Mouse (Mus musculus) intestine, embryonic 16.5 days (tissue): Measurements from ENCODE around the gene Tmem159. TPM values are rescaled to one million over a fixed set of nuclear protein-coding genes. Genes with fewer than 3 reads are reported as not detected.

Experiments used
- ATAC-seq: fragments of 200-750 bp; cut with Nextera tagmentation; 2 replicates; pipeline ENCODE4 v1.8.0; 2017; ENCODE audit warnings: moderate TSS enrichment, moderate library complexity
- H3K27ac ChIP-seq: fragments of 300-500 bp; sonication (generic); 2 replicates; pipeline ENCODE4 v1.5.1; 2014; ENCODE audit warnings: mild to moderate bottlenecking, low read length
- H3K27me3 ChIP-seq: fragments of 300-500 bp; sonication (generic); replicated peaks from 2 replicates; pipeline ENCODE4 v1.6.1; 2014; ENCODE audit warnings: low read length, control low read depth, mixed read lengths; ENCODE audit not compliant: control insufficient read depth, insufficient read depth
- H3K36me3 ChIP-seq: fragments of 300-500 bp; sonication (generic); 2 replicates; pipeline ENCODE4 v1.6.1; 2014; ENCODE audit warnings: low read length, control low read depth; ENCODE audit not compliant: control insufficient read depth, insufficient read depth
- H3K4me1 ChIP-seq: fragments of 300-500 bp; sonication (generic); 2 replicates; pipeline ENCODE4 v1.6.1; 2014; ENCODE audit warnings: low read length, control low read depth, mixed read lengths; ENCODE audit not compliant: control insufficient read depth, insufficient read depth
- H3K4me2 ChIP-seq: fragments of 300-500 bp; sonication (generic); 2 replicates; pipeline ENCODE4 v1.6.1; 2014; ENCODE audit warnings: low read depth, low read length, control low read depth
- H3K4me3 ChIP-seq: fragments of 300-500 bp; sonication (generic); 2 replicates; pipeline ENCODE4 v1.5.1; 2014; ENCODE audit warnings: mild to moderate bottlenecking, low read length
- H3K9ac ChIP-seq: fragments of 300-500 bp; sonication (generic); 2 replicates; pipeline ENCODE4 v1.6.1; 2014; ENCODE audit warnings: low read depth, low read length
- H3K9me3 ChIP-seq: fragments of 300-500 bp; sonication (generic); 2 replicates; pipeline ENCODE4 v1.6.1; 2016; ENCODE audit warnings: low read length, control low read depth; ENCODE audit not compliant: control insufficient read depth
- WGBS: fragments of 180-500 bp; shearing (Covaris S2); extraction: QIAGEN DNeasy Blood & Tissue Kit; methylation state at CpG from one replicate; pipeline ENCODE4 v1.1.7; 2014; 5-methylcytosine and 5-hydroxymethylcytosine counted together
- polyA plus RNA-seq: library from polyadenylated mRNA; unstranded; fragments of >200 nt; fragmentation: Nextera tagmentation; extraction: Ambion mirVana; gene quantifications from 2 replicates; pipeline ENCODE4 v1.2.1, GENCODE M21; 2015

The Tmem159 gene
- polyA plus RNA-seq, 1 experiment from 2014 or later: 28.1 TPM

DNA sequence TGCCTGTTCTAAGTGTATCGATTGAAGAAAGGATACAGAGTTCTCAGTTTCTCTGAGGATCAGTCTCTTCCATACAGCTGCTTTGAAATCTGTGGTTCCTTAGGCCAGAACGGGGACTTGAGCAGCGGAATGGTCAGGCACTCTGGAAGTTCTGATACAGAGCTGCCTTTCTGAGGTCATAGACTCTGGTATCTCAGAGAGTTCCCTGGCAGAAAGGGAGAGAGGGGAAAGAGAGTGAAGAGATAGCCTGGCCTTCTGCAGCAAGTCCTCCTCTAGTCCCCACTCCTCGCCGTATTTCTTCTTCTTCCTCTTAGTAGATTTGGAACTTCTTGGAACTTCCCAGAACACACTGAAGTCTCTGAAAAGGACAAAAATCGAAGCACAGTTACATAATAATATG lies 7.0 kb upstream of the Tmem159 start, which contains the start of gene Dnah3:
Gene Dnah3, minus strand, starts transcription at position 101 of the 400 bp plus-strand sequence.
- Histone ChIP-seq H3K4me3 (no peak within 1 kb of the TSS), H3K9me3 (no peaks in the 10 kb centered on the region), H3K4me1 (no peaks in the 10 kb centered on the region), H3K9ac (no peak within 1 kb of the TSS), H3K4me2 (no peak within 1 kb of the TSS), H3K27me3 (no peaks in the 10 kb centered on the region), H3K27ac (no peak within 1 kb of the TSS), H3K36me3 (no peaks in the 10 kb centered on the region)
- ATAC-seq: no peak
- 85% methylated on average over 6 of the region's 6 CpGs for WGBS

DNA sequence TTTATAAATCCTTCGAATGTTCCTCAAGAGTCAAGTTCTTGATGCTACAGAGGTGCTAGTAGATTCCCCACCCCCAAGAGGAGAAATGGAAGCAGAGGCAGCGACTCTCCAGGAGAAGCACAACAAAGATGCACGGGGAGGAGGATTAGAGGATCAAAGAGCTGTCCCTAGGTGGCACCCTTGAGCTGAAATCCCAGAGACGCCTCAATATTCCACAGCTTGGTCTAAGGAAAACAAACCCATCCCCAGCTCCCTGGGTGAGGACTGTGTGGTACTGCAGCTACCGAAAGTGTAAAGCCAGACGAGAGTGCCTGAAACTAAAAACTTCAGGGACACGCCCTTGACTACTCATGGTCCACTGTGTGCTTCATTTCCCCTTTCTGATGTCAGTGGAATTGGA lies 4.3 kb upstream of the Tmem159 start:
- Histone ChIP-seq H3K9ac (no peak overlapping the region), H3K4me3 (no peak overlapping the region), H3K4me2 (no peak overlapping the region), H3K4me1 (no peaks in the 10 kb centered on the region), H3K27me3 (no peaks in the 10 kb centered on the region), H3K36me3 (no peaks in the 10 kb centered on the region), H3K9me3 (no peaks in the 10 kb centered on the region), H3K27ac (no peak overlapping the region)
- 0 out of 2 replicates have a peak, but pooled peaks have one; percentile 12 for ATAC-seq
- 5% methylated on average over 7 of the region's 7 CpGs for WGBS

GRCm38 (mm10) chr7:120098403-120098802 lies 3.8 kb upstream of the Tmem159 start:
- no peaks in the 10 kb centered on the region for H3K9me3 ChIP-seq
- H3K27me3 ChIP-seq: no peaks in the 10 kb centered on the region
- no peaks in the 10 kb centered on the region for H3K36me3 ChIP-seq
- 25% methylated on average over 9 of the region's 9 CpGs for WGBS
- no peak for ATAC-seq
- H3K4me1 ChIP-seq: peaks cover 4% of the 10 kb centered on the region; the same call in 1 of the 2 replicates
- no peak overlapping the region for H3K9ac ChIP-seq
- no peak overlapping the region for H3K4me3 ChIP-seq
- no peak overlapping the region for H3K27ac ChIP-seq
- no peak overlapping the region for H3K4me2 ChIP-seq

- Histone ChIP-seq H3K4me1 (peaks cover 6% of the 10 kb centered on the region; the same call in 1 of the 2 replicates), H3K9ac (peak overlapping the region; percentile 76), H3K9me3 (no peaks in the 10 kb centered on the region), H3K27ac (no peak overlapping the region), H3K4me2 (peak overlapping the region; percentile 89), H3K27me3 (no peaks in the 10 kb centered on the region), H3K4me3 (peak overlapping the region; percentile 66), H3K36me3 (no peaks in the 10 kb centered on the region)
- 3% methylated on average over 25 of the region's 25 CpGs for WGBS
- peak; percentile 24; the same call in 1 of the 2 replicates for ATAC-seq
Measured at GRCm38 (mm10) chr7:120103019-120103567, 940 bp downstream of the Tmem159 start.

DNA sequence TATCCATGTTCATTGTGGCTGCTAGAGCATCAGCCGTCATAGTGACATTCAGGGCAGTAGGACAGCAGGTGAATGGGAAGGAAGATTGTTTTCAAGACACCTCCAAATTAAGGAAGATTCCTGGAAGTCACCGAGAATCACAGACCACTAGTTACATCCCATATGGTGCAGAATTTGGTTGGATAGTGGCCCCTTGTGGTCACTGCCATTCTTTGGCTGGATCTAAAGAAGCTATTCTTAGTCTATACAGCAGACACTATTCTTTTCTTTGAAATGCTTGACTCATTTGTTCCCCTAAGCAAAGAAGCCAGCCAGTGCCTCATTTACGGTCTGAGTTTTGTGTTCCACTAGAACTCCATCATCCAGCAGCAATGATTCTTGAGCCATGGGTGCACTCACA lies 2.8 kb downstream of the Tmem159 start:
- ATAC-seq: no peak
- Histone ChIP-seq H3K27me3 (no peaks in the 10 kb centered on the region), H3K4me2 (no peak overlapping the region), H3K9ac (no peak overlapping the region), H3K4me3 (no peak overlapping the region), H3K9me3 (no peaks in the 10 kb centered on the region), H3K27ac (no peak overlapping the region), H3K36me3 (no peaks in the 10 kb centered on the region), H3K4me1 (peaks cover 6% of the 10 kb centered on the region; the same call in 1 of the 2 replicates)
- 68% methylated on average over 3 of the region's 3 CpGs for WGBS

DNA sequence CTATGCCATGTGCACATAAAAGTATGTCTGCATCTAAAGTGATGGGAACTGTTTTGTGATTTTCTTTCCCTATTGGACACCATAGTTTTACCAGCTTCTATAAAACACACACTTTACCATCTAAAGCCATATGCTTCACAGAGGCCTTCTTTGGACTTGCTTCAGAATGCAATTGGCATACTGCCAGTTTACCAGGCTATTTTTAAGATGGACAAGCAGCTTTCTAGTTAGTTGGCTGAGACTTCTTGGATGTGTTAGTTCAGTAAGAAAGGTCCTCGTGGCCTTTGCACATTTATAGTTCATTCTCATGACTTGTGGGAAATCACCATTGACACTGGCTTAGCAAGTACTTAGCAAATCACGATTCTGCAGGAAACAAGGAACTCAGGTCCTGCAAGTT lies 4.2 kb downstream of the Tmem159 start:
- WGBS: 47% methylated on average over 2 of the region's 2 CpGs
- H3K27me3 ChIP-seq: no peaks in the 10 kb centered on the region
- H3K4me3 ChIP-seq: no peak overlapping the region
- no peak for ATAC-seq
- H3K9ac ChIP-seq: no peak overlapping the region
- no peak overlapping the region for H3K27ac ChIP-seq
- H3K4me2 ChIP-seq: no peak overlapping the region
- peaks cover 6% of the 10 kb centered on the region; the same call in 1 of the 2 replicates for H3K4me1 ChIP-seq
- H3K9me3 ChIP-seq: no peaks in the 10 kb centered on the region
- H3K36me3 ChIP-seq: no peaks in the 10 kb centered on the region

GRCm38 (mm10) chr7:120109676-120110075 lies 7.5 kb downstream of the Tmem159 start:
- Histone ChIP-seq H3K4me1 (no peaks in the 10 kb centered on the region), H3K9me3 (no peaks in the 10 kb centered on the region), H3K36me3 (no peaks in the 10 kb centered on the region), H3K9ac (no peak overlapping the region), H3K4me2 (no peak overlapping the region), H3K27ac (no peak overlapping the region), H3K4me3 (no peak overlapping the region), H3K27me3 (no peaks in the 10 kb centered on the region)
- WGBS: 82% methylated on average over 5 of the region's 5 CpGs
- ATAC-seq: no peak

DNA sequence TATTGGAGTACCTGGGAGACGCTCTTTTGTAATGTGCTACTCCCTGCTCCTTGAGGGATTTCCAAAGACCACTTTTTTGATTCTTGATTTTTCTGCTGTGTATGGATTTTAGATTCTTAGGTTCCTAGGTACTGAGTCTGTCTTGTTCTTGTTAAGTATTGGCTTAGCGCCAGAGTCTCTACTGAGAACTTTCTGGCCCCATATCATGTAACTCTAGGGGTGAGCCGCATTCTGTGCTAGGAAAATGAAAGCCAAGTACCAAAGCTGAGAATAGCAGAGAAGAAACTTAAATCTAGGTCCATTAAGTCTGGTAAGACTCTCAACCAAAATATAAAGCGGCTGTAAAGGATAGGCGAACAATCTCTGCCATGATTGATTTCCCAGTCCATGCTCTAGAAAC lies 14.8 kb downstream of the Tmem159 start:
- ATAC-seq: no peak
- Histone ChIP-seq H3K27ac (no peak overlapping the region), H3K4me3 (no peak overlapping the region), H3K9me3 (no peaks in the 10 kb centered on the region), H3K9ac (no peak overlapping the region), H3K36me3 (no peaks in the 10 kb centered on the region), H3K4me2 (no peak overlapping the region), H3K4me1 (no peaks in the 10 kb centered on the region), H3K27me3 (no peaks in the 10 kb centered on the region)
- 87% methylated on average over 5 of the region's 5 CpGs for WGBS

DNA sequence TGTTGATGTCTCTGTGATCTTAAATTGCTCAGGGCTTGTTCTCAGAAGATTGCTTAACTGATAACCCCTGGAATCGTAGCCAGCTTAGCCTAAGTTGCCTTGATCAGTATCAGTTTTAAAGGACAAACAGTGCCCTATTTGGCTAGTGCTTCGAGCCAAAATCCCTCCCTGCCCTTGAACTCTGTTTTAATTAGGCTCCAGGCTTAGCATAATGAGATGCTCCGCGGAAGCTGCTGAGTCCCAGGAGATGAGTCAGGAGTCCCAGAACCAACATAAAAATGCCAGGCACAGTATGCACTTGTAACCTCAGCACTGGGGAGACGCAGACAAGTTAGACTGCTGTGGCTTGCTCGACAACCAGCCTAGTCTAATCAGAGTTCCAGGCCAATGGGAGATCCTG lies 15.4 kb downstream of the Tmem159 start:
- Histone ChIP-seq H3K36me3 (no peaks in the 10 kb centered on the region), H3K9me3 (no peaks in the 10 kb centered on the region), H3K27me3 (no peaks in the 10 kb centered on the region), H3K27ac (no peak overlapping the region), H3K4me3 (no peak overlapping the region), H3K4me2 (no peak overlapping the region), H3K4me1 (no peaks in the 10 kb centered on the region), H3K9ac (no peak overlapping the region)
- ATAC-seq: no peak
- 49% methylated on average over 6 of the region's 6 CpGs for WGBS

GRCm38 (mm10) chr7:120123776-120124175 lies 21.6 kb downstream of the Tmem159 start:
- peak; percentile 11; the same call in 1 of the 2 replicates for ATAC-seq
- no peaks in the 10 kb centered on the region for H3K27me3 ChIP-seq
- 0 out of 2 replicates have a peak, but pooled peaks cover 9% of the 10 kb centered on the region for H3K4me1 ChIP-seq
- H3K9me3 ChIP-seq: no peaks in the 10 kb centered on the region
- H3K4me2 ChIP-seq: no peak overlapping the region
- 64% methylated on average over 4 of the region's 4 CpGs for WGBS
- H3K36me3 ChIP-seq: no peaks in the 10 kb centered on the region
- no peak overlapping the region for H3K9ac ChIP-seq
- H3K4me3 ChIP-seq: no peak overlapping the region
- H3K27ac ChIP-seq: no peak overlapping the region
